Mouse (Mus musculus) neural tube, embryonic 13.5 days (tissue): ENCODE results near the gene Tekt1. TPM values are rescaled to one million over a fixed set of nuclear protein-coding genes. Genes with fewer than 3 reads are reported as not detected.

Source experiments
- microRNA-seq: library from miRNA; unstranded; fragments of <30 nt; microRNA quantifications from one replicate; pipeline ENCODE4, GENCODE M21; 2016
- polyA plus RNA-seq: library from polyadenylated mRNA; unstranded; fragments of >200 nt; fragmentation: Nextera tagmentation; extraction: Ambion mirVana; gene quantifications from 2 replicates; pipeline ENCODE4 v1.2.1, GENCODE M21; 2015

Tekt1 gene
- polyA plus RNA-seq, 1 experiment from 2014 or later: 7.0 TPM

Small RNA genes lying within 50 kb of the gene (microRNA-seq; reads per million reads assigned to microRNA genes)
- not detected for gene Mir6338

Other genes with a start within 250 kb of the Tekt1 start
- 1.8 and 2.1 TPM in 2 replicates for gene Pitpnm3, start 226.7 kb downstream of the Tekt1 start, polyA plus RNA-seq
- gene Gm43951, start 155.6 kb downstream of the Tekt1 start, polyA plus RNA-seq: 0.75 and 0.79 TPM in 2 replicates
- 17.8 and 19.9 TPM in 2 replicates for gene 4933427D14Rik, start 155.0 kb downstream of the Tekt1 start, polyA plus RNA-seq
- gene Txndc17, start 154.9 kb downstream of the Tekt1 start, polyA plus RNA-seq: 169 and 198 TPM in 2 replicates
- gene Med31, start 146.8 kb downstream of the Tekt1 start, polyA plus RNA-seq: 66.5 and 66.9 TPM in 2 replicates
- 0.61 and 0.96 TPM in 2 replicates for gene Slc13a5, start 95.2 kb downstream of the Tekt1 start, polyA plus RNA-seq
- gene Xaf1, start 60.8 kb downstream of the Tekt1 start, polyA plus RNA-seq: 2.3 and 2.4 TPM in 2 replicates
- gene Fbxo39, start 48.0 kb downstream of the Tekt1 start, polyA plus RNA-seq: not detected in 2 replicates
- gene Smtnl2, start 49.3 kb upstream of the Tekt1 start, polyA plus RNA-seq: 8.9 and 10.5 TPM in 2 replicates
- gene Ggt6, start 73.1 kb upstream of the Tekt1 start, polyA plus RNA-seq: not detected in 2 replicates
- 69.6 and 80.7 TPM in 2 replicates for gene Mybbp1a, start 78.9 kb upstream of the Tekt1 start, polyA plus RNA-seq
- 9.1 and 10.8 TPM in 2 replicates for gene Spns2, start 127.5 kb upstream of the Tekt1 start, polyA plus RNA-seq
- gene Spns3, start 188.1 kb upstream of the Tekt1 start, polyA plus RNA-seq: 0.04 TPM in 1 of 2 replicates, not detected in the other
- gene Ube2g1, start 244.8 kb upstream of the Tekt1 start, polyA plus RNA-seq: 108 and 121 TPM in 2 replicates